Mouse (Mus musculus) lung, adult 2 months (tissue): ENCODE measurements around the gene Ssrp1. TPM values are rescaled to one million over a fixed set of nuclear protein-coding genes. Genes with fewer than 3 reads are reported as not detected.

ENCODE experiments used
- DNase-seq: peaks from one replicate; pipeline ENCODE4 v3.0.0; 2022
- H3K4me1 ChIP-seq: fragments of 200-500 bp; 2 replicates; pipeline ENCODE4 v1.6.1; 2011; ENCODE audit warnings: low read length; ENCODE audit not compliant: control insufficient read depth, insufficient read depth
- H3K4me3 ChIP-seq: fragments of 200-500 bp; replicated peaks from 2 replicates; pipeline ENCODE3; 2011; ENCODE audit warnings: low read depth, mild to moderate bottlenecking, control low read depth, low read length; ENCODE audit errors: extremely low read depth
- CTCF ChIP-seq: fragments of 200-500 bp; IDR thresholded peaks from 2 replicates; pipeline ENCODE4 v1.5.1; 2011; ENCODE audit warnings: mild to moderate bottlenecking, low read length, control low read depth; ENCODE audit not compliant: insufficient read depth
- POLR2A ChIP-seq: fragments of 200-500 bp; IDR thresholded peaks from 2 replicates; pipeline ENCODE4 v1.6.1; 2011; ENCODE audit warnings: low read depth, mild to moderate bottlenecking, control low read depth, low read length, borderline replicate concordance; ENCODE audit errors: extremely low read depth
- WGBS: fragments of 180-500 bp; shearing (Covaris S2); methylation state at CpG from one replicate; pipeline ENCODE4 v1.1.7; 2018; 5-methylcytosine and 5-hydroxymethylcytosine counted together
- polyA plus RNA-seq: library from polyadenylated mRNA; depleted of rRNA; stranded (reverse); fragments of >200 nt; gene quantifications from 2 replicates; pipeline ENCODE4 v1.2.3, GENCODE M21; 2012

Ssrp1 gene
- polyA plus RNA-seq, 1 experiment: 97.8 TPM

GRCm38 (mm10) chr2:85011906-85012604, 25.0 kb upstream of the Ssrp1 start:
- WGBS: 37% methylated on average over 9 of the region's 9 CpGs
- DNase-seq: no peak
- Histone ChIP-seq H3K4me3 (no peak overlapping the region), H3K4me1 (no peaks in the 10 kb centered on the region)
- TF ChIP-seq POLR2A: no peak

GRCm38 (mm10) chr2:85012679-85013078, 24.4 kb upstream of the Ssrp1 start:
- H3K4me3 ChIP-seq: no peak overlapping the region
- 82% methylated on average over 14 of the region's 14 CpGs for WGBS
- H3K4me1 ChIP-seq: no peaks in the 10 kb centered on the region
- no peak for DNase-seq
- TF ChIP-seq CTCF (no peak), POLR2A (no peak)

DNA sequence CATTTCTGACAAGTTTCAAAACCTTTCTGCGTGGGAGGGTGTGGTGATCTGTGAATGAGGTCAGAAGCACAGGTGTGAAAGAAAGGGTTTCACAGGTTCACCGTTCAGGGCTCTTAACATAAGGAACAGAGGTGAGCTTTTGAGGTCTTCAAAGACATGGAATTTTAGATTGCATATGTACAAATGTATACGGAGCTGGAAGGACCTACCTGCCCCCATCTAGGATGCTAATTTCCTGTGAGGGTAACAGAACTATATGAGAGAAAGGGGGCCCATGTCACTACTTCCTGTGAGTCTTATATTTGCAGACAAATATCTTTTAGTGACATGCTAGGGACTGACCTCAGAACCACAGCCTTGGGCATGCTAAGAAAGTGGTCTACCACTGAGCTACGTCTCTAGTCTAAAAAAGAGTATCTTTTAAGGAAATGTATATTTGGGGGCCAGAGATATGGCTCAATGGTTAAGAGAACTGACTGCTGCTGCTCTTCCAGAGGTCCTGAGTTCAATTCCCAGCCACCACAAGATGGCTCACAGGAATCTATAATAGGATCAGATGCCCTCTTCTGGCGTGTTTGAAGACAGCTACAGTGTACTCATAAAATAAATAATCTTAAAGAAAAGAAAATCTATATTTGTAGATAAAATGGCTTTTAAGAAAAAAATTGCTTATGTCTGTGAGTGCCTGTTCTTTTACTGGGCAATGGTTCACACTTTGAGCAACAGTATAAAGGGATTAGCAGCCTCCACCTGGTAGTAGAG, 23.0 kb upstream of the Ssrp1 start:
- WGBS: 73% methylated on average over 5 of the region's 5 CpGs
- TF ChIP-seq CTCF: no peak
- no peak for TF ChIP-seq POLR2A
- Histone ChIP-seq H3K4me1 (no peaks in the 10 kb centered on the region), H3K4me3 (no peak overlapping the region)
- no peak for DNase-seq

DNA sequence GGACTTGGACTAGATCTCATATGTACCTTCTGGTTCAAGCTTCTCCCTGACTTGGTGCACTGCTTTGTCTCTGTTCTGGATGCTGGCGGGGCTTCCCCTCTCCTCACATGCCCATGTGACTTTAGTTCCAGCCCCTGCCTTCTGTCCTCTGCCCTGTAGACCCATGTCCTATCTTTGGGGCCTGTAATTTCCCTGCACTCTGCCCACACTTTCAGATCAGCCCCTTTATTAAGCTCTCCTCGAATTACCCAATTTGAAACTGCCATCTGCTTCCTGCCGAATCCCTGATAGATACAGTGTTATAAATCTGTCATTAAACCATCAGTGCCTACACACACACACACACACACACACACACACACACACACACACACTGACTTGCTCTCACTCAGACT, 22.4 kb upstream of the Ssrp1 start:
- Histone ChIP-seq H3K4me3 (no peak overlapping the region), H3K4me1 (no peaks in the 10 kb centered on the region)
- WGBS: 52% methylated on average over 3 of the region's 3 CpGs
- no peak for TF ChIP-seq POLR2A
- no peak for TF ChIP-seq CTCF
- no peak for DNase-seq

DNA sequence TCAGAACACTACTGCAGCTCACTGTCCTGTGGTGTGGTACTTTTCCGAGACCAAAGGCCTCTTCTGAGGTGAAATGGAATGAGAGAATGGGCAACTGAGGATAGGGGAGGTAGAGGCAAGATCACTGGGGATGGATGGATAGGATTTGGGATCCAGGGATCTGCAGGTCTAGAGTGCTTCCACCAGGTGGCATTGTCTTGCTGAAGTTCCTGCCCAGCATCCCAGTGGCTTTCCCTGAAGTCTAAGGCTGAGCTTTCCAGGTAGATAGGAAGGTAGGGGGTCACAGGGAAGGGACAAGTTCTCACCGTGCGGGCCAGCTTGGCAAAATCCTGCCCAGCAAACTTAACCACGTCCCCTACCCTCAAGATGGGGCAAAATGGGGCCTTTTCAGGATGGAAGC, 15.0 kb upstream of the Ssrp1 start:
- Histone ChIP-seq H3K4me3 (no peak overlapping the region), H3K4me1 (no peaks in the 10 kb centered on the region)
- TF ChIP-seq CTCF (peak; percentile 87), POLR2A (no peak)
- DNase-seq: no peak
- WGBS: 32% methylated on average over 4 of the region's 4 CpGs

GRCm38 (mm10) chr2:85026178-85026577, 10.9 kb upstream of the Ssrp1 start:
- DNase-seq: no peak
- Histone ChIP-seq H3K4me3 (no peak overlapping the region), H3K4me1 (no peaks in the 10 kb centered on the region)
- 61% methylated on average over 3 of the region's 3 CpGs for WGBS
- TF ChIP-seq CTCF (no peak), POLR2A (no peak)

GRCm38 (mm10) chr2:85027281-85027680, 9.8 kb upstream of the Ssrp1 start:
- no peak overlapping the region for H3K4me3 ChIP-seq
- no peak for DNase-seq
- H3K4me1 ChIP-seq: no peaks in the 10 kb centered on the region
- no peak for TF ChIP-seq CTCF
- WGBS: 45% methylated on average over 5 of the region's 5 CpGs

DNA sequence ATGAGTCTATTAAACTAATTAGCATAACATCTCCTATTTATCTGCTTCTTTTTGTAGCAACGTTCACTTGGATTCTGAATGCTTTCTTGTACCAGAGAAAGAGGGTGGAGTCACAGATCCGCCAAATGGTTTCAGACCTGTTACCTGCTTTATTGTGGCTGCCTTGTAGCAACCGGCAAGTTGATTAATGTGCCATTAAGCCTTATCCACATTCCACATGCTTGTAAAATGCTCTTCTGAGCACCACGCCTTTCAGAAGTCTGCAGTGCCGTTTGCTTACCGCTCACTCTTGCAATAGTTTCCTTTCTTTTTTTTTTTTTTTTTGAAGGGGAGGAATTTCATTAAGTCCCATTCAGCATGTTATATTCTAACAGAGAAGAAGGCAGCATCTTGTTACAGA, 7.1 kb upstream of the Ssrp1 start:
- DNase-seq: no peak
- WGBS: 44% methylated on average over 6 of the region's 6 CpGs
- Histone ChIP-seq H3K4me3 (no peak overlapping the region), H3K4me1 (no peaks in the 10 kb centered on the region)
- TF ChIP-seq POLR2A: no peak
- no peak for TF ChIP-seq CTCF

DNA sequence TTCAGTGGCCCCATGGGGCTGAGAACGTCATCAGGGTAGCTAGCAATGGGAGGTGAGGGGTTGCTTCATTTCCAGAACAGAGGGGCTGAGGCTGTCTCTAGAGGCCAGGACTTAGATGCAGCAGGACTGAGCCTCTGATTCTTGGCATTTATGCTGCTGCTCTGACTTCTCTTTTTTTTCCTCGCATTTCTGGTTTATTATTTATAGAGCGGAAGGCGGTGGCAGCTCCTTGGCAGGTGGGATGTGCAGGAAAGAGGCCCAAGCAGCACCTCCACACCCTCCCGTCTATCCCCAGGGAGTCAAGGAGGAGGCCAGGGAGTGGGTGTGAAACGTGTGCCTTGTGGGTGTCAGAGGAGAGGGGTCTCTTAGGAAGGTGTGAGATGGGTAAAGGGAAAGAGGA, 6.0 kb upstream of the Ssrp1 start:
- no peak for TF ChIP-seq CTCF
- TF ChIP-seq POLR2A: no peak
- Histone ChIP-seq H3K4me1 (no peaks in the 10 kb centered on the region), H3K4me3 (no peak overlapping the region)
- 50% methylated on average over 6 of the region's 6 CpGs for WGBS
- no peak for DNase-seq

DNA sequence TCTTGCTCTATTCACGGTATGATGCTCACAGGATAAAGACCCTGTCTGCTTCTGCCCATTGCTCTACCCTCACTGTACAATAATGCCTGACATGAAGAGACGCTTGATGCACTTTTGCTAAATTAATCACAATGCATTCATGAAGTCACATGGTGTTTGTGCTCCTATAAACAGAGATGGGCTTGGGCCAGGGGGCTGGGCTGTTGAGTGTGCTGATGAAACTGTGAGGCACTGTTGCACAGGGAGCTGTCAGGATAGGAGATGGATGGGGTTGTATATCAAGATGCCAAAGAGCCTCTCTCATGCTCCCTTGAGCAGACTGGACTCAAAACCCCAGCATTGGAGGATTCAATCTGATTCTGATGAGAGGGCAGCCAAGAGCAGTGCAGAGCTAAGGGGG, 3.9 kb upstream of the Ssrp1 start:
- Histone ChIP-seq H3K4me3 (no peak overlapping the region), H3K4me1 (peaks cover 1% of the 10 kb centered on the region; the same call in 1 of the 2 replicates)
- no peak for DNase-seq
- WGBS: 81% methylated on average over 2 of the region's 2 CpGs
- TF ChIP-seq CTCF (no peak), POLR2A (no peak)
